Mouse (Mus musculus): Measurements from ENCODE around the gene Aldh4a1.
A peak's percentile ranks its signal among the peaks of the same experiment; 100 is the strongest.

DNA sequence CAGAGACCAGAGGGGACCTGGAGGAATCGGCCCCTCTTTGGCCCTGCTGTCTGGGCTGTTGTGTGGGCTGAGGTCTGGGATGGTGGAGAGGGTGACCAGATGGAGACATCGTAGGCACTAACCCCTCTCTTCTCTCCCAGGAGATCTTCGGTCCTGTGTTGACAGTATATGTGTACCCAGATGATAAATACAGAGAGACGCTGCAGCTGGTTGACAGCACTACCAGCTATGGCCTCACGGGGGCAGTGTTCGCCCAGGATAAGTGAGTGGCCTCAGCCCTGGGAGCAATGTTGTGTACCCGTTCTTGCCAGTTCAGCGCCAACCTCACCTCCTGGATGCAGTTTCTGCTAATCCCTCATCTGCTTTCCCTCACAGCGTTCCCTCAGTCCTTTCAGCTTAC, 21.3 kb downstream of the Aldh4a1 start:
- TF ChIP-seq CTCF (IDR thresholded peaks at IDR 0.05) (peak; percentile 96), EP300 (IDR thresholded peaks at IDR 0.05; ENCODE audit: insufficient read depth, low read depth, low read length) (0 out of 2 replicates have a peak, but pooled peaks have one; percentile 52), POLR2A (IDR thresholded peaks at IDR 0.05; ENCODE audit: insufficient read depth, low read depth, low read length) (no peak)
